Mouse (Mus musculus): ENCODE measurements around the gene Rab40b.

Rab40b gene

Small RNA genes lying within 50 kb of the gene (microRNA-seq; reads per million reads assigned to microRNA genes)
- 0 to 0.69 reads per million in 2 experiments for gene Mir7236

Measured in adrenal gland (tissue).